8 mouse cellular contexts compared by ENCODE assay signal in genomic region chr9:61714331-61715035, GRCm38 (mm10).
DNase-seq lines count a peak whose midpoint lies in the region; ATAC-seq and TF ChIP-seq lines count a peak whose summit lies in the region.

No protein-coding gene starts in this region.

- intact Hi-C loops in gastrocnemius, postnatal 36 days (cut with DNase I): no loop called here

- no peak overlapping the region for H3K4me2 ChIP-seq in forebrain, embryonic 11.5 days (ENCODE audit: low read depth, low read length, severe bottlenecking)
- no peak overlapping the region; the same call in 1 of the 2 replicates for H3K4me2 ChIP-seq in lung, embryonic 16.5 days (ENCODE audit: low read depth, low read length)

- 47% methylated on average over 19 of the region's 19 CpGs for WGBS in forebrain, embryonic 10.5 days
- WGBS in forebrain, embryonic 11.5 days: 39% methylated on average over 19 of the region's 19 CpGs
- WGBS in lung, embryonic 16.5 days: 27% methylated on average over 19 of the region's 19 CpGs
- 59% methylated on average over 19 of the region's 19 CpGs for WGBS in lung, adult 2 months

- H3K4me3 ChIP-seq in forebrain, embryonic 10.5 days: no peak overlapping the region
- no peak overlapping the region for H3K4me3 ChIP-seq in forebrain, embryonic 11.5 days (ENCODE audit: low read depth, low read length)
- H3K4me3 ChIP-seq in lung, embryonic 16.5 days (ENCODE audit: low read length): no peak overlapping the region
- no peak overlapping the region for H3K4me3 ChIP-seq in lung, adult 2 months (replicated peaks; ENCODE audit: extremely low read depth, low read depth, low read length)

- no peaks in the 10 kb centered on the region for H3K9me3 ChIP-seq in forebrain, embryonic 10.5 days
- H3K9me3 ChIP-seq in forebrain, embryonic 11.5 days (ENCODE audit: control insufficient read depth, low read length): no peaks in the 10 kb centered on the region
- H3K9me3 ChIP-seq in lung, embryonic 16.5 days (ENCODE audit: control insufficient read depth, low read length): no peaks in the 10 kb centered on the region

- no peak for ATAC-seq in forebrain, embryonic 11.5 days (replicated peaks; ENCODE audit: low FRiP score)
- ATAC-seq in lung, embryonic 16.5 days (ENCODE audit: low read depth): peak; percentile 16; the same call in 1 of the 2 replicates
- no peak for ATAC-seq in erythroid progenitor cell, adult 5-6 weeks (replicated peaks; ENCODE audit: low FRiP score, poor library complexity, severe bottlenecking)

- DNase-seq in forebrain, embryonic 10.5 days (ENCODE audit: extremely low spot score, low spot score): no peak
- DNase-seq in forebrain, embryonic 11.5 days (ENCODE audit: low spot score): no peak
- DNase-seq in lung, adult 2 months: no peak
- DNase-seq in frontal cortex, postnatal 36 days (ENCODE audit: low spot score in 2 of 2): peak; percentile 68 to 70
- DNase-seq in right cerebral cortex, adult 2 months (ENCODE audit: low spot score in 2 of 2): peak; percentile 59 to 68
- DNase-seq in gastrocnemius, postnatal 36 days: no peak

- H3K27me3 ChIP-seq in forebrain, embryonic 10.5 days (ENCODE audit: poor library complexity, severe bottlenecking): peaks cover 53% of the 10 kb centered on the region
- no peaks in the 10 kb centered on the region for H3K27me3 ChIP-seq in forebrain, embryonic 11.5 days (ENCODE audit: control insufficient read depth, insufficient read depth, low read length)
- no peaks in the 10 kb centered on the region for H3K27me3 ChIP-seq in lung, embryonic 16.5 days (ENCODE audit: control insufficient read depth, insufficient read depth, low read depth, low read length)

- H3K9ac ChIP-seq in forebrain, embryonic 11.5 days (ENCODE audit: low read length): no peak overlapping the region; the same call in 1 of the 2 replicates
- H3K9ac ChIP-seq in lung, embryonic 16.5 days (ENCODE audit: low read length): no peak overlapping the region

- peaks cover 27% of the 10 kb centered on the region for H3K4me1 ChIP-seq in forebrain, embryonic 10.5 days
- H3K4me1 ChIP-seq in forebrain, embryonic 11.5 days (replicated peaks; ENCODE audit: control insufficient read depth, insufficient read depth, low read length): no peaks in the 10 kb centered on the region; the same call in 1 of the 2 replicates
- H3K4me1 ChIP-seq in lung, embryonic 16.5 days (replicated peaks; ENCODE audit: control insufficient read depth, insufficient read depth, low read length): peaks cover 6% of the 10 kb centered on the region
- H3K4me1 ChIP-seq in lung, adult 2 months (ENCODE audit: control insufficient read depth, insufficient read depth, low read length): no peaks in the 10 kb centered on the region

- H3K36me3 ChIP-seq in forebrain, embryonic 10.5 days (replicated peaks): no peaks in the 10 kb centered on the region
- H3K36me3 ChIP-seq in forebrain, embryonic 11.5 days (ENCODE audit: control insufficient read depth, insufficient read depth, low read length): no peaks in the 10 kb centered on the region
- no peaks in the 10 kb centered on the region for H3K36me3 ChIP-seq in lung, embryonic 16.5 days (ENCODE audit: control insufficient read depth, insufficient read depth, low read length)

- H3K27ac ChIP-seq in forebrain, embryonic 10.5 days: 0 out of 2 replicates have a peak overlapping the region, but pooled peaks have one; percentile 11
- no peak overlapping the region for H3K27ac ChIP-seq in forebrain, embryonic 11.5 days (ENCODE audit: low read depth, low read length)
- H3K27ac ChIP-seq in lung, embryonic 16.5 days (ENCODE audit: low read length): no peak overlapping the region

- TF ChIP-seq POLR2A in lung, adult 2 months (IDR thresholded peaks at IDR 0.05; ENCODE audit: borderline replicate concordance, extremely low read depth, low read depth, low read length): no peak

- TF ChIP-seq CTCF in lung, adult 2 months (IDR thresholded peaks at IDR 0.05; ENCODE audit: insufficient read depth, low read length): no peak

Comparison
In these comparisons a context has a peak if more than half of its experiments do, and no peak if none do; other contexts are left out.
1. DNase-seq: peak in frontal cortex, postnatal 36 days (2 of 2) and right cerebral cortex, adult 2 months (2 of 2); none in forebrain, embryonic 10.5 days (single experiment), forebrain, embryonic 11.5 days (single experiment), lung, adult 2 months (single experiment) and gastrocnemius, postnatal 36 days (0 of 2).